Comparison of ENCODE assay signal across 8 mouse cellular contexts in the genomic region with DNA sequence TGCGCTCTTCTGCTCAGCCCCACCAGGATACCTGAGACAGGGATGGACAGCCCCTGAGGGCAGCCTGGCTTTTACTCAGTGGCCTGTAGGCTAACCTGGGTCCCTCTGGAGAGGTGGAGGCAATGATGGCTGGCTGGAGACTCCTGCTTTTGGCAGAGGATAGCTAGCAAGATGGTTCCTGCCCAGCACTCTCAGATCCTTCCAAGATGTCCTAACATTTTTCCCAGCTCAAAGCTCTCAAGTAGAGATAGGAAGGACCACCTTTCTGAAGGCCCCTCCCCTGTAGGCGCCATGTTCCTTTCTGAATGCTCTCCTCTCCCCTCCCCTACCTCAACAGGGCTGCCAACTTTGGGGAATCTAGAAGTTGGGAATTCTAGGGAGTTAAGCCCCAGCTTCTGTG. TPM values are rescaled to one million over a fixed set of nuclear protein-coding genes. Genes with fewer than 3 reads are reported as not detected.
DNase-seq lines count a peak whose midpoint lies in the region; ATAC-seq and TF ChIP-seq lines count a peak whose summit lies in the region.

No protein-coding gene starts in this region.

- H3K4me2 ChIP-seq in embryonic facial prominence, embryonic 12.5 days (replicated peaks): peak overlapping the region; percentile 98
- peak overlapping the region; percentile 100 for H3K4me2 ChIP-seq in hindbrain, embryonic 14.5 days (replicated peaks)
- H3K4me2 ChIP-seq in midbrain, embryonic 14.5 days (ENCODE audit: low read length): peak overlapping the region; percentile 100

- H3K9ac ChIP-seq in embryonic facial prominence, embryonic 12.5 days: 0 out of 2 replicates have a peak overlapping the region, but pooled peaks have one; percentile 96
- peak overlapping the region; percentile 97 for H3K9ac ChIP-seq in hindbrain, embryonic 14.5 days
- H3K9ac ChIP-seq in midbrain, embryonic 14.5 days (replicated peaks; ENCODE audit: low read length): peak overlapping the region; percentile 95; the same call in 1 of the 2 replicates

- H3K4me1 ChIP-seq in heart, embryonic 10.5 days: peaks cover 45% of the 10 kb centered on the region
- H3K4me1 ChIP-seq in embryonic facial prominence, embryonic 12.5 days: peaks cover 38% of the 10 kb centered on the region
- H3K4me1 ChIP-seq in hindbrain, embryonic 14.5 days (replicated peaks; ENCODE audit: control insufficient read depth, insufficient read depth, low read length): peaks cover 38% of the 10 kb centered on the region
- peaks cover 36% of the 10 kb centered on the region for H3K4me1 ChIP-seq in midbrain, embryonic 14.5 days (ENCODE audit: control insufficient read depth, insufficient read depth, low read length)
- H3K4me1 ChIP-seq in lung, adult 2 months (ENCODE audit: control insufficient read depth, insufficient read depth, low read length): peaks cover 21% of the 10 kb centered on the region

- 0 out of 2 replicates have a peak overlapping the region, but pooled peaks have one; percentile 3 for H3K4me3 ChIP-seq in heart, embryonic 10.5 days
- peak overlapping the region; percentile 85; the same call in 1 of the 2 replicates for H3K4me3 ChIP-seq in embryonic facial prominence, embryonic 12.5 days
- H3K4me3 ChIP-seq in hindbrain, embryonic 14.5 days (replicated peaks; ENCODE audit: low read length): peak overlapping the region; percentile 85; the same call in 1 of the 2 replicates
- H3K4me3 ChIP-seq in midbrain, embryonic 14.5 days (replicated peaks; ENCODE audit: low read depth, low read length): peak overlapping the region; percentile 88
- no peak overlapping the region for H3K4me3 ChIP-seq in lung, adult 2 months (replicated peaks; ENCODE audit: extremely low read depth, low read depth, low read length)

- WGBS in heart, embryonic 10.5 days: 86% methylated on average over 2 of the region's 2 CpGs
- WGBS in embryonic facial prominence, embryonic 12.5 days: 92% methylated on average over 2 of the region's 2 CpGs
- WGBS in hindbrain, embryonic 14.5 days: 90% methylated on average over 2 of the region's 2 CpGs
- WGBS in midbrain, embryonic 14.5 days: 89% methylated on average over 2 of the region's 2 CpGs
- 98% methylated on average over 2 of the region's 2 CpGs for WGBS in lung, adult 2 months

- intact Hi-C loops in heart, postnatal 10 days (cut with DNase I): no loop called here
- intact Hi-C loops in gastrocnemius, postnatal 14 days (cut with DNase I; ENCODE audit: low total_unique reads): no loop called here

- no peak for TF ChIP-seq POLR2A in lung, adult 2 months (IDR thresholded peaks at IDR 0.05; ENCODE audit: borderline replicate concordance, extremely low read depth, low read depth, low read length)

- no peak for DNase-seq in heart, embryonic 10.5 days (ENCODE audit: low spot score)
- DNase-seq in heart, postnatal 10 days: no peak
- DNase-seq in hindbrain, embryonic 14.5 days (ENCODE audit: low spot score): no peak
- no peak for DNase-seq in midbrain, embryonic 14.5 days
- no peak for DNase-seq in lung, adult 2 months
- DNase-seq in adrenal gland, adult 8-10 months: no peak
- DNase-seq in gastrocnemius, postnatal 14 days: no peak

- H3K36me3 ChIP-seq in heart, embryonic 10.5 days: peaks cover 75% of the 10 kb centered on the region
- peaks cover 64% of the 10 kb centered on the region for H3K36me3 ChIP-seq in embryonic facial prominence, embryonic 12.5 days
- H3K36me3 ChIP-seq in hindbrain, embryonic 14.5 days (replicated peaks; ENCODE audit: control insufficient read depth, insufficient read depth): peaks cover 64% of the 10 kb centered on the region
- peaks cover 68% of the 10 kb centered on the region for H3K36me3 ChIP-seq in midbrain, embryonic 14.5 days (ENCODE audit: control insufficient read depth, insufficient read depth, low read length)

- no peak overlapping the region for H3K27ac ChIP-seq in heart, embryonic 10.5 days
- no peak overlapping the region for H3K27ac ChIP-seq in embryonic facial prominence, embryonic 12.5 days
- H3K27ac ChIP-seq in hindbrain, embryonic 14.5 days: no peak overlapping the region
- no peak overlapping the region for H3K27ac ChIP-seq in midbrain, embryonic 14.5 days (replicated peaks; ENCODE audit: low read depth, low read length)

- ATAC-seq in embryonic facial prominence, embryonic 12.5 days (ENCODE audit: insufficient number of reproducible peaks, insufficient read depth, low FRiP score, low TSS enrichment): no peak
- no peak for ATAC-seq in hindbrain, embryonic 14.5 days (ENCODE audit: low FRiP score)
- ATAC-seq in midbrain, embryonic 14.5 days (ENCODE audit: low FRiP score, low TSS enrichment): no peak

- H3K27me3 ChIP-seq in heart, embryonic 10.5 days (ENCODE audit: insufficient read depth, poor library complexity, severe bottlenecking): no peaks in the 10 kb centered on the region
- no peaks in the 10 kb centered on the region for H3K27me3 ChIP-seq in embryonic facial prominence, embryonic 12.5 days
- H3K27me3 ChIP-seq in hindbrain, embryonic 14.5 days (ENCODE audit: control insufficient read depth, insufficient read depth, low read length): no peaks in the 10 kb centered on the region
- no peaks in the 10 kb centered on the region for H3K27me3 ChIP-seq in midbrain, embryonic 14.5 days (ENCODE audit: control insufficient read depth, insufficient read depth, low read length)

- no peaks in the 10 kb centered on the region for H3K9me3 ChIP-seq in heart, embryonic 10.5 days
- no peaks in the 10 kb centered on the region for H3K9me3 ChIP-seq in embryonic facial prominence, embryonic 12.5 days
- H3K9me3 ChIP-seq in hindbrain, embryonic 14.5 days (ENCODE audit: control insufficient read depth, low read length): no peaks in the 10 kb centered on the region
- no peaks in the 10 kb centered on the region for H3K9me3 ChIP-seq in midbrain, embryonic 14.5 days (ENCODE audit: control insufficient read depth, low read length)

- TF ChIP-seq CTCF in lung, adult 2 months (IDR thresholded peaks at IDR 0.05; ENCODE audit: insufficient read depth, low read length): no peak

RNA-seq across cellular contexts. Expression of a gene that starts 6.0 kb away (rescaled TPM):
- 32.0 and 49.1 TPM in 2 replicates for polyA plus RNA-seq in heart, embryonic 10.5 days (2016; fragmentation: Nextera tagmentation; extraction: Ambion mirVana)
- total RNA-seq in heart, postnatal 10 days (2021): 10 to 100 TPM; 34.9 to 38.5 TPM
- 84.3 and 85.3 TPM in 2 replicates for polyA plus RNA-seq in embryonic facial prominence, embryonic 12.5 days (2016; fragmentation: Nextera tagmentation; extraction: Ambion mirVana)
- polyA plus RNA-seq in hindbrain, embryonic 14.5 days (2014; fragmentation: Nextera tagmentation; extraction: Ambion mirVana): 47.6 and 50.4 TPM in 2 replicates
- 61.9 and 78.7 TPM in 2 replicates for polyA plus RNA-seq in midbrain, embryonic 14.5 days (2014; fragmentation: Nextera tagmentation; extraction: Ambion mirVana)
- polyA plus RNA-seq in lung, adult 2 months (2012; rRNA removed): 40.3 and 50.9 TPM in 2 replicates
- 10 to 100 TPM; 31.9 to 47.9 (median 40.5) TPM for total RNA-seq in adrenal gland, adult 8-10 months (2022)
- 10 to 100 TPM; 11.8 to 12.8 TPM for total RNA-seq in gastrocnemius, postnatal 14 days (2021)

RNA-seq across cellular contexts. Expression of a gene that starts 28.4 kb away (rescaled TPM):
- polyA plus RNA-seq in heart, embryonic 10.5 days (2016; fragmentation: Nextera tagmentation; extraction: Ambion mirVana): 217 and 263 TPM in 2 replicates
- 10 to 100 TPM; 72.2 to 78.9 TPM for total RNA-seq in heart, postnatal 10 days (2021)
- 217 and 229 TPM in 2 replicates for polyA plus RNA-seq in embryonic facial prominence, embryonic 12.5 days (2016; fragmentation: Nextera tagmentation; extraction: Ambion mirVana)
- 206 and 216 TPM in 2 replicates for polyA plus RNA-seq in hindbrain, embryonic 14.5 days (2014; fragmentation: Nextera tagmentation; extraction: Ambion mirVana)
- polyA plus RNA-seq in midbrain, embryonic 14.5 days (2014; fragmentation: Nextera tagmentation; extraction: Ambion mirVana): 214 and 242 TPM in 2 replicates
- polyA plus RNA-seq in lung, adult 2 months (2012; rRNA removed): 20.1 and 21.5 TPM in 2 replicates
- total RNA-seq in adrenal gland, adult 8-10 months (2022): 100 to 1,000 TPM; 104 to 111 (median 110) TPM
- total RNA-seq in gastrocnemius, postnatal 14 days (2021): 10 to 100 TPM; 38.9 to 40.4 TPM

RNA-seq across cellular contexts. Expression of a gene that starts 35.6 kb away (rescaled TPM):
- polyA plus RNA-seq in heart, embryonic 10.5 days (2016; fragmentation: Nextera tagmentation; extraction: Ambion mirVana): 7.9 and 9.5 TPM in 2 replicates
- total RNA-seq in heart, postnatal 10 days (2021): 10 to 100 TPM; 25.2 to 31.0 TPM
- polyA plus RNA-seq in embryonic facial prominence, embryonic 12.5 days (2016; fragmentation: Nextera tagmentation; extraction: Ambion mirVana): 12.4 and 15.1 TPM in 2 replicates
- polyA plus RNA-seq in hindbrain, embryonic 14.5 days (2014; fragmentation: Nextera tagmentation; extraction: Ambion mirVana): 20.9 and 21.3 TPM in 2 replicates
- 20.2 and 21.2 TPM in 2 replicates for polyA plus RNA-seq in midbrain, embryonic 14.5 days (2014; fragmentation: Nextera tagmentation; extraction: Ambion mirVana)
- polyA plus RNA-seq in lung, adult 2 months (2012; rRNA removed): 23.2 and 38.3 TPM in 2 replicates
- 10 to 100 TPM; 17.2 to 28.2 (median 25.1) TPM for total RNA-seq in adrenal gland, adult 8-10 months (2022)
- 10 to 100 TPM; 10.4 to 13.0 TPM for total RNA-seq in gastrocnemius, postnatal 14 days (2021)
